Mouse (Mus musculus): ENCODE measurements at regions not wholly inside any gene's neighbourhood (a gene's known extent, or its start where the extent isn't known, plus 50 kb on each side); places are given as distances from the start of the nearest gene placed in this dataset.

GRCm38 (mm10) chr4:68382007-68382406 is 572.2 kb downstream of the Brinp1 start:
- no peak for DNase-seq (ENCODE audit: low spot score)

GRCm38 (mm10) chr4:68367983-68368382 is 586.2 kb downstream of the Brinp1 start:
- no peak for DNase-seq (ENCODE audit: low spot score)

GRCm38 (mm10) chr4:68319575-68319974 is 634.6 kb downstream of the Brinp1 start:
- no peak for DNase-seq (ENCODE audit: low spot score)

- DNase-seq (ENCODE audit: low spot score), result no peak
Measured at GRCm38 (mm10) chr4:68312751-68313150, 641.4 kb downstream of the Brinp1 start.

- DNase-seq (ENCODE audit: low spot score), result no peak
Measured at GRCm38 (mm10) chr4:68284845-68285244, 669.4 kb downstream of the Brinp1 start.

- no peak for DNase-seq (ENCODE audit: low spot score)
Measured at GRCm38 (mm10) chr4:68280903-68281302, 673.3 kb downstream of the Brinp1 start.

- DNase-seq (ENCODE audit: low spot score), result no peak
Measured at GRCm38 (mm10) chr4:68275063-68275708, 679.0 kb downstream of the Brinp1 start.

Measured in urinary bladder, postnatal 14 days (tissue).